Mouse (Mus musculus) layer of hippocampus, adult 8-10 months (tissue): ENCODE measurements at regions not wholly inside any gene's neighbourhood (a gene's known extent, or its start where the extent isn't known, plus 50 kb on each side); places are given as distances from the start of the nearest gene placed in this dataset.
A peak's percentile ranks its signal among the peaks of the same experiment; 100 is the strongest.

ENCODE experiments used
- DNase-seq, 2 experiments: peaks; one replicate each; pipeline ENCODE4 v3.0.0; 2022; ENCODE audit warnings: low spot score in 2 of 2

GRCm38 (mm10) chr14:54101775-54102174 lies 152.1 kb downstream of the Dad1 start:
- no peak for DNase-seq

- no peak for DNase-seq
Observed at GRCm38 (mm10) chr14:54099360-54099759, 154.5 kb downstream of the Dad1 start.

GRCm38 (mm10) chr14:54098122-54098775 lies 155.7 kb downstream of the Dad1 start:
- no peak for DNase-seq

- DNase-seq = no peak
Observed at GRCm38 (mm10) chr14:54097026-54097425, 156.9 kb downstream of the Dad1 start.

DNA sequence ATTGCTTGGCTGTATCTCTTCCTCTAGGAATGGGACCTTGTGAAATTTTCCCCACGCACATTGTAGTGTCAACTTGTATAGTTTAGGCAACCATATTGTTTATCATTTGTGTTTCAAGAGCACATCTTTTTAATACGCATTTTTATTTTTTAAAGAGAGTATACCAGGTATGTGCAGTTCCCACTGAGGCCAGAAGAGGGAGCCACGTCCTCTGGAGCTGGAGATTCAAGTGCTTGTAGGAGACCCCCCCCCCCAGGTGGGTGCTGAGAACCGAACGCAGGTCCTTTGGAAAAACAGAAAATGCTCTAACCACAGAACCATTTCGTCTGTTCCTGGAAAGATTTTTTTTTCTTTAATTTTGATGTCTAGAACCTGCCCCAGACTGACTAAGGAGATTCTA lies 161.5 kb downstream of the Dad1 start:
- no peak for DNase-seq

DNA sequence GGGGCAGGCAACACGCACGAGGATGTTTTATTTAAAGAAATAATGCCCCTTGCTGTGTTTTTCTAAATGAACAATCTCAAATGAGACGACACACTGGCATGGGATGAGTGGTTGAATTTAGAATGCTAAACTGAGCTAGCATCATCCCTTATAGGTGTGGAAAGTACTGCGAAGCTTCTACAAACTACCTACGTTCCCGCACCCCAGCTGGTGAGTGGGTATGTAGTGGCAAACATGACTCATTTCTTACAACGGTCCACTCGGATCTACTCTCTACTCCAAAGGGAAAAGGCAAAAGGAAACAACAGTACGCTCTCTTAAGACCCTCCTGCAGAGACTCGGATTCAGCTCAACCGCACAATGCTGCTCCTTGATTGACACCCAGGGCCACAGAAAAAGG lies 167.2 kb downstream of the Dad1 start:
- DNase-seq = peak; percentile 16 to 46

DNA sequence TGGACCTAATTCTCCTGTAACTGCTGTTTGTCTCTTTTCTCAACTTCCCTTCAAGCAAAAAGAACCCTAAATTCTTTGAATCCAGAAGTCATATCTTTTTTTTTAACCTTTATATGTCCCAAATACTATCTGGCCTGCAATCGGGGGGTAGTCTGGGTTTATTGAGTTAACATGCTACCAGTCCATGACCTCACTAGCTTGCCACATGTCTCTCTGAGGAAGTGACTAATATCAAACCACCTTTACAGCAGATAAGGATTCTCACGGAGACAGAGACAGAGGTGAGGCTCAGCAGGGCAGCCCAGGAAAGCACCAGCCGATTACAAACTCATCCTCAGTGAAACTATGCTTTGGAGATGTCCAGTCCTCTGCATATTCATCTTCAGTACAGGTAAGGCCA lies 179.2 kb downstream of the Dad1 start:
- DNase-seq = no peak

GRCm38 (mm10) chr14:54072283-54072912 lies 181.5 kb downstream of the Dad1 start:
- DNase-seq = no peak

DNA sequence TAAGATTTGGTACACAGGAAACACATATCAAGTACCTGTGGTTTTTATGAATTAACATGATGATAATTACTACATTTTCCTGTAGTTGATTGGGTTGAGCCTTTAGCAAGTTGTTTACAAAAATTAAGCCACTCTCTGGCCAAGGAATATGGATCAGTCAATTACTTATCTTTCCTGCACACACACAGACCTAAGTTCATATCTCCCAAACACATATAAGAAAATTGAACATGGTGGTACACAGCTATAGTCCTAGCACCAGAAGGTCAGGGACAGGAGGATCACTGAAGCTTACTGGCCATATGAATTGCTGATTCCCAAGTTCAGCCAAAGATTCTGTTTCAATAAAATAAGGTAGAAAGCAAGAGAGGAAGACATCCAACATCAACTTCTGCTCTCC lies 183.7 kb downstream of the Dad1 start:
- DNase-seq = no peak

GRCm38 (mm10) chr14:54068684-54069083 lies 185.2 kb downstream of the Dad1 start:
- DNase-seq = no peak

GRCm38 (mm10) chr14:54065466-54065865 lies 188.4 kb downstream of the Dad1 start:
- no peak for DNase-seq

DNA sequence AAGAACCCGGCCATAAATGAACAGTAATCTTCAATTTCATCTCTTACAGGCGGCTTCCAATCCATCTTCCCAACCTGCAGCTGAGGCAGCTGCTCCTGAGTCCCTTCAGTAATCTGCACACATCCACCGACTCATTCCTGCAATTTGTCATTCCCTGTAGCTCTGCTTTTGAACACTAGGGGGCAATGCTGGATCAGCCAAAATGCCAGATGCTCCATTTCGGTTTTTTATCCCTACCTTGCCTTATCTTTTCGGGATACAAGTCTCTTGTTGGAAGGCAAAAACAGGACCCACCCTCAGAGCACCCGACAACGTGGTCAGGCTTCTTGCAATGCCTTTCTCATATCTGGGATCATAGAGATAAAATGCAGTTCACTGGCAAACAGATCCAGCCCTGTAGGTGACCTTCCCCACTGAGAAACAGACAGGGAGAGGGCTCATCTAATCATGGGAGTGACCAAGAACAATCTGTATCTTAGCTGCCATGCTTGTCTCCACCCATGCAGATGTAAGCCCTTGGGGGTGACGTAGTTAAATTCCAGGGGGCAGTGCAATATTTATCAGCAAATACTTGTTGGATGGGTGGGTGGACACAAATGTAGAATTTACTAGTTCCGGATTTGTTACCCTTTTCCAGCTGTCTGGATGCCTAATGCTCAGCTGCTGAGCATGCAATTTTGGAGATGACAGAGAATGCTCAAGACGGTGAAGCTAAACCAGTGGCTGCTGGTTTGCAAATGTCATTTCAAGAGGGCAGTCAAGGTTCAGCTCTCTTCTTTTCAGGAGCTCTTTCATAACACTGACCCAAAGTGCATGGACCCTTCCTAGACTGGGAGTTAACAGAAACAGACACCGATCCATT lies 189.1 kb downstream of the Dad1 start:
- DNase-seq = peak; percentile 65 to 88

GRCm38 (mm10) chr14:54061570-54061969 lies 192.3 kb downstream of the Dad1 start:
- peak in 1 of 2 experiments; percentile 18 for DNase-seq

GRCm38 (mm10) chr14:54059776-54060175 lies 194.1 kb downstream of the Dad1 start:
- DNase-seq = peak; percentile 75 to 86

DNA sequence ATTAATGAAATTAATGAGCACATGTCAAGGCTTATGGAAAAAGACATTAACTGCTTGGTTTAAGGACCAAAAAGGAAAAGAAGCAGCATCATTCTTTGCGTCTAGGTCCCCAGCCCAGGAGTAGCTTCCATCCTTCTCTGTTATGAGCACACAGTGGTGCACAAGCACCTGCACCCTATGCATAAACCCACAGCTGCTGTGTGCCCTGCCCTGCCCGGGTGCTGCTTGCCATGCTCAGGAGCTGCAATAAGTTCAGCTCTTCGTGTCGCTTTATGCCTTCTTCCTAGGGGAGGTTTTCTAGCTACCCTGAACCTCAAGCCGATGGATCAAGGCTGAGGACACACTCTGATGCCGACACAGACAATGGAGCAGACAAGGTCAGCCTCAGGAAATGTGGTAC lies 194.8 kb downstream of the Dad1 start:
- no peak for DNase-seq

GRCm38 (mm10) chr14:54056691-54057090 lies 197.2 kb downstream of the Dad1 start:
- no peak for DNase-seq

DNA sequence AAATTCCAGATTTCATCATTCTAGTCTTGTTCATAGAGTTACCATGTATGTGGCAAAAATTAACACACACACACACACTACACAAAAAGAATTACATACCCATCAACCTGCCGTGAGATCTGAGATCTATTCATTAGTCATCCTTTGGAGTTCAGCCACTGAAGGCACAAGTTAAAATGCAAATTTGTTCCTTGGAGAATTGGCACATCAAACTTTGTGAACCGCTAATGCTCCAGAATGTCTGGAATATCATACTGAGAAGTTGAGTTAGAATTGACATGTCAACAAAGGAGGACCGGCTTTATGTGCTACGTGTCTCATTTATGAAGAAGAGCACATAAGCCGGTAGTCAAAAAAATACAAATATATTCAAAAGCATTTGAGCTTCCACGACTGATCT lies 198.5 kb downstream of the Dad1 start:
- no peak for DNase-seq

DNA sequence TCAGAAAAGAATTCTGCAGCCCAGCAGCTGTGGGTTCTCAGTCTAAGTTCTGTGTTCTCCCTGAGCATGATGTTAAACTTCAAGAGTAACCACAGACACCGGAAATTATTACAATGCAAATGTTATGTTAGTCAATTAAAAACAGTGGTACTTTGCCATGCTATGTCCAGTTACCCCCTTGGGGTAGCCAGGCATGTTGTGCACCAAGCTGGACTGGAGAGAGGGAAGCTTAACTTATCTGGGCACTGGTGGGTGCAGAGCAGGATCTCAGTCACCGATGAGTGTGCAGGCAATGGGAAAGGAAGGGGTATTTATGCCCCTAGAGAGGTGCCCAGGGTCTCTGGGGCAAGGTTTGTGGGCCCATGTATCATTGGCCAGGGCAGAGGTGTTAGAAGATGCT lies 211.6 kb downstream of the Dad1 start:
- DNase-seq = no peak

- no peak for DNase-seq
Observed at GRCm38 (mm10) chr14:54040644-54041043, 213.3 kb downstream of the Dad1 start.

- no peak for DNase-seq
Observed at GRCm38 (mm10) chr14:54034516-54034915, 219.4 kb downstream of the Dad1 start.

- no peak for DNase-seq
Observed at GRCm38 (mm10) chr14:54023552-54023951, 230.4 kb downstream of the Dad1 start.

DNA sequence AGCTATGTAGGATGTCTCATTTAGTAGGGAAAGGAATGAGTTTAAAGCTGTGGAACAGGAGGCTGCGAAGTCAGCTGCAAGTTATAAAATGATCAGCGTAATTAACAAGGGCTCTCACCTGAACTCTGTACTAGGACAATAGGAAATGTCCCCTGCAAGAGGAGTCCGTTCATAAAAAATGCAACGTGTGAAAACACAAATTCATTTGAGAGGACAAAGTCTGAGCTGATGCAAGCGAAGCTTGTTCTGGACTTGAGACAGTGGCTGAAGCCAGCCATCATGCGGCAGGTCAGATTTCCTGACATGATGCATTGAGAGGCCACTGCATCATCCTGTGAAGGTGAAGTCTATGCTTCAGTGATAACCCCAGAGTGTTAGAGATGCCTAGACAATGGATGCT lies 232.5 kb downstream of the Dad1 start:
- DNase-seq = no peak
